Mouse (Mus musculus) heart, embryonic 10.5 days (tissue): ENCODE results near the gene Galnt18. TPM values are rescaled to one million over a fixed set of nuclear protein-coding genes. Genes with fewer than 3 reads are reported as not detected.
A peak's percentile ranks its signal among the peaks of the same experiment; 100 is the strongest.

Experiments
- DNase-seq: peaks from one replicate; pipeline ENCODE4 v3.0.0-alpha.2; 2017; ENCODE audit warnings: low spot score
- H3K27ac ChIP-seq: fragments of 300-500 bp; sonication (generic); 2 replicates; pipeline ENCODE4 v1.5.1; 2016; ENCODE audit warnings: mild to moderate bottlenecking
- H3K27me3 ChIP-seq: fragments of 300-500 bp; sonication (generic); 2 replicates; pipeline ENCODE4 v1.6.1; 2016; ENCODE audit warnings: mild to moderate bottlenecking; ENCODE audit not compliant: poor library complexity, insufficient read depth, severe bottlenecking
- H3K36me3 ChIP-seq: fragments of 300-500 bp; sonication (generic); 2 replicates; pipeline ENCODE4 v1.6.1; 2016; ENCODE audit warnings: mild to moderate bottlenecking, moderate library complexity
- H3K4me1 ChIP-seq: fragments of 300-500 bp; sonication (generic); 2 replicates; pipeline ENCODE4 v1.6.1; 2016; ENCODE audit warnings: mild to moderate bottlenecking
- H3K4me3 ChIP-seq: fragments of 300-500 bp; sonication (generic); 2 replicates; pipeline ENCODE4 v1.5.1; 2016; ENCODE audit warnings: mild to moderate bottlenecking, moderate library complexity
- H3K9me3 ChIP-seq: fragments of 300-500 bp; sonication (generic); 2 replicates; pipeline ENCODE4 v1.6.1; 2016; ENCODE audit warnings: mild to moderate bottlenecking, moderate library complexity
- WGBS: fragments of 180-500 bp; shearing (Covaris S2); methylation state at CpG from one replicate; pipeline ENCODE4 v1.1.7; 2016; 5-methylcytosine and 5-hydroxymethylcytosine counted together
- microRNA-seq: library from miRNA; unstranded; fragments of <30 nt; microRNA quantifications from one replicate; pipeline ENCODE4, GENCODE M21; 2017
- polyA plus RNA-seq: library from polyadenylated mRNA; unstranded; fragments of >200 nt; fragmentation: Nextera tagmentation; extraction: Ambion mirVana; gene quantifications from 2 replicates; pipeline ENCODE4 v1.2.1, GENCODE M21; 2016

Gene Galnt18
- polyA plus RNA-seq, 1 experiment from 2014 or later: 5.4 TPM

DNA sequence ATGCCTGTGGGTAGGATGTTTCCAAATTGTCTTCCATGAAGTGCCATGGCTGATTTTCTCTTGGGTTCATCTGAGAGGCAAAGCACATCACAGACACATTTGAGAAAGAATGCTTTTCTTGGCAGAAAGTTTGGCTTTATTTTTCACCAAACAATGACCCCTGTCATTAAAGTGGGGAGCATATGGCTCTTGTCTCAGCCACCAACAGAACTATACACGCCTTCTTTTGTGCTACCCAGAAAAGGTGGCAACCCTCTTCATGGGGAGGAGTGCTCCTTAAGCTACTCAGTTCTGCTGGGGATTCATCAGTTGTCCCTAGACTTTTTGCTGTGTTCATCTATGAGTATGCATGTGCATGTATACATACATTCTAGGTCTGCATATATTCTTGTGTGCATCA lies 327.8 kb downstream of the Galnt18 start:
- H3K9me3 ChIP-seq: no peaks in the 10 kb centered on the region
- 77% methylated on average over 1 of the region's 1 CpGs for whole genome bisulfite sequencing
- DNase-seq: no peak
- no peaks in the 10 kb centered on the region for H3K36me3 ChIP-seq
- H3K4me3 ChIP-seq: no peak overlapping the region
- H3K27me3 ChIP-seq: no peaks in the 10 kb centered on the region
- H3K27ac ChIP-seq: peak overlapping the region; percentile 29; the same call in 1 of the 2 replicates
- H3K4me1 ChIP-seq: peaks cover 19% of the 10 kb centered on the region; the same call in 1 of the 2 replicates

DNA sequence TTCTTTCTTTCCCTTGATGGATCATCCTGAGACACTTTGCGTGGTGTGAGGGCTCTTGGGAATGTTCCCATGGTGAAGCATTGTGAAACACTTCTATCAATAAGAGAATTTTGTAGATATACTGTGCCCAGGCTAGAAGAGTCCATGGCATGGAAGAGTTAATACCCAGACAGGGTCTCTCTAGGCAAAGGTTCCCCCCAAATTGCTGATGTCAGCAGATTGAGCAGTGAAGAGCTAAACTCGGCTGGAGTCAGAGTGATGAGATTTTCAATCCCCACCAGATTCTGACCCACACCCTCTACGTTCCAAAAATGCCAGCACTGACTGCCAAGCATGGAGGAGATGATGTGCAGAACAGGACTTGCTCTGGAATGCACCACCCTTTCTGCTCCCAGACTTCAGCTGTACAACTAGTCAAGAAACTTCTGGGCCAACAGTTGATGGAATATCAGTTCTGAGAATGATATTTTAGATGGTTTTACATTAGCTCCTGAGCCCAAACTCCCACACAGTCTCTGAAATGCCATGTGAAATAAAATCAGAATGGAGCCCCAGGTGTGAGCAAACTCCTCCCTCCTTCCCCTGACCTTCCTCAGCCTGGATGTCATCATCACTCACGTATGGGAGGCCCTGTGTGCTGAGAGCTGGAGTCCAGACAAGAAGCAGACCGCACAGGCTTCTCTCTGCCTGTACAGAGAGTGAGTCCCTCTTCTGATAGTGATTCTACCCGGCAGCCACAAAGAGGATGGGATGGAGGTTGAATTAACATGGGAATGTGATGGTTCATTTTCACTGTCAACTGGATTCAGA lies 329.3 kb downstream of the Galnt18 start:
- no peaks in the 10 kb centered on the region for H3K27me3 ChIP-seq
- no peak for DNase-seq
- WGBS: 40% methylated on average over 6 of the region's 6 CpGs
- H3K4me3 ChIP-seq: no peak overlapping the region
- no peaks in the 10 kb centered on the region for H3K9me3 ChIP-seq
- H3K27ac ChIP-seq: no peak overlapping the region
- H3K36me3 ChIP-seq: no peaks in the 10 kb centered on the region
- H3K4me1 ChIP-seq: peaks cover 19% of the 10 kb centered on the region; the same call in 1 of the 2 replicates

DNA sequence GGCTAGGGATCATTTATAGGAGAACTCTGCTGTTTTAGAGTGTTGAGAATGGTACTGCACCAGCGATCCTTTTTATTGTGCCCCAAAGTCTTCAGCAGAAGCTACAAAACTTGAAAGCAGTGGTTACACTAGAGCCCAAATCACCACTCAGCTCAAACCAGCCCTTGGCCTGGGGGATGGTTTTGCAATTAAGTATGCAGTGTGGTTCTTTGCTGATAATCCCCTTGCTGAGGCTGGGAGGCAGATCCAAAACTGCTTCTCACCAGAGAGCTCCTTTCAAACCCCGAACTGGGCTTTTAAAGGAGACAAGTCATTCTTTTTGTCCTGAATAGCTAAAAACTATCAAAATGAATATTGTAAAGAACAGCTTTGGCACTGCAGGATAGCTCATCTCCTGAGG lies 346.6 kb downstream of the Galnt18 start:
- Histone ChIP-seq H3K9me3 (no peaks in the 10 kb centered on the region), H3K4me3 (no peak overlapping the region), H3K27ac (no peak overlapping the region), H3K36me3 (no peaks in the 10 kb centered on the region), H3K27me3 (no peaks in the 10 kb centered on the region), H3K4me1 (peaks cover 5% of the 10 kb centered on the region; the same call in 1 of the 2 replicates)
- DNase-seq: no peak
- WGBS: 39% methylated on average over 2 of the region's 2 CpGs

DNA sequence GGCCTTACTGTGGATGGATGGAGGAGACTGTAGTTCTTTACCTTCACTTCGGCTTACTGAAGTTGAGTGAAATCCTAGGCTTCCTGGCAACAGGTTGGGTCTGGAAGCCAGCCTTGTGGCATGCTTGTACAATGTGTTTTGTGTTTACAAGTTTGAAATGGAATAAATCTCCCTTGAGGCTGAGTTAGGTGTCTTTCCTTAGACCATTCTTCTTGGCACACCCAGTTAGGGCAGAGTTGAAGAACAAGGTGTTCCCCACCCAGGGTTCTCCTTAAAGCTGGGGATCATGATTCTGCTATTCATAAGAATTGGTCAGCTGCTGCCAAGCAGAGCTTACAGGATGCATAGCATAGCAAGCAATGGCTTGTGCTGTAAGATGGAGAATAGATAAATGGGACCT lies 352.4 kb downstream of the Galnt18 start:
- H3K36me3 ChIP-seq: no peaks in the 10 kb centered on the region
- no peak overlapping the region for H3K4me3 ChIP-seq
- no peaks in the 10 kb centered on the region for H3K9me3 ChIP-seq
- H3K27ac ChIP-seq: no peak overlapping the region
- DNase-seq: no peak
- no peaks in the 10 kb centered on the region for H3K4me1 ChIP-seq
- no peaks in the 10 kb centered on the region for H3K27me3 ChIP-seq
- 80% methylated on average over 1 of the region's 1 CpGs for WGBS

Small RNAs within 50 kb of the gene (microRNA-seq; reads per million reads assigned to microRNA genes)
- not detected for gene Gm25787

Other genes starting within 250 kb of the Galnt18 start
- 69.9 and 79.4 TPM in 2 replicates for gene Usp47, start 243.5 kb upstream of the Galnt18 start, polyA plus RNA-seq